Comparison of ENCODE assay signal across 8 mouse cellular contexts in genomic region chr5:88721003-88721475, GRCm38 (mm10). TPM values are rescaled to one million over a fixed set of nuclear protein-coding genes. Genes with fewer than 3 reads are reported as not detected.
DNase-seq lines count a peak whose midpoint lies in the region; ATAC-seq and TF ChIP-seq lines count a peak whose summit lies in the region.

No protein-coding gene starts in this region.

- H3K27ac ChIP-seq in heart, embryonic 12.5 days (ENCODE audit: poor library complexity, severe bottlenecking), result peak overlapping the region; percentile 91
- H3K27ac ChIP-seq in forebrain, embryonic 13.5 days, result peak overlapping the region; percentile 95
- peak overlapping the region; percentile 91 for H3K27ac ChIP-seq in liver, embryonic 14.5 days

- H3K4me3 ChIP-seq in heart, embryonic 12.5 days, result peak overlapping the region; percentile 94
- H3K4me3 ChIP-seq in E14TG2a.4 (replicated peaks; ENCODE audit: low read length), result peak overlapping the region; percentile 99
- peak overlapping the region; percentile 99 for H3K4me3 ChIP-seq in forebrain, embryonic 13.5 days
- peak overlapping the region; percentile 81 to 99 for H3K4me3 ChIP-seq in liver, embryonic 14.5 days (ENCODE audit: insufficient read depth in 1 of 2, low read depth in 2 of 2, low read length in 2 of 2)

- no peak for DNase-seq in heart, adult 18-20 months
- DNase-seq in liver, embryonic 14.5 days (ENCODE audit: low read depth in 3 of 3, low spot score in 3 of 3), result no peak
- no peak for DNase-seq in Muller cell, postnatal 12 days (ENCODE audit: inconsistent ontology term)
- DNase-seq in layer of hippocampus, adult 18-20 months (ENCODE audit: low spot score in 2 of 2), result no peak
- DNase-seq in layer of hippocampus, adult 9-10 months (ENCODE audit: low spot score), result no peak

- TF ChIP-seq EP300 in liver, embryonic 14.5 days (IDR thresholded peaks at IDR 0.05; ENCODE audit: low read depth), result no peak

- no peak for TF ChIP-seq CTCF in E14TG2a.4 (conservative IDR thresholded peaks at IDR 0.05; ENCODE audit: low read length)
- no peak for TF ChIP-seq CTCF in liver, embryonic 14.5 days (IDR thresholded peaks at IDR 0.05; ENCODE audit: low read depth)

- no peaks in the 10 kb centered on the region for H3K27me3 ChIP-seq in heart, embryonic 12.5 days (replicated peaks)
- peaks cover 11% of the 10 kb centered on the region for H3K27me3 ChIP-seq in E14TG2a.4 (ENCODE audit: insufficient read depth, low read length)
- H3K27me3 ChIP-seq in forebrain, embryonic 13.5 days, result no peaks in the 10 kb centered on the region
- no peaks in the 10 kb centered on the region for H3K27me3 ChIP-seq in liver, embryonic 14.5 days (ENCODE audit: control insufficient read depth, insufficient read depth, low read length)

- H3K9ac ChIP-seq in heart, embryonic 12.5 days, result peak overlapping the region; percentile 99
- H3K9ac ChIP-seq in forebrain, embryonic 13.5 days, result peak overlapping the region; percentile 98
- peak overlapping the region; percentile 99 for H3K9ac ChIP-seq in liver, embryonic 14.5 days (replicated peaks)

- WGBS in heart, embryonic 12.5 days, result 0% methylated on average over 38 of the region's 38 CpGs
- 0% methylated on average over 20 of the region's 38 CpGs for WGBS in forebrain, embryonic 13.5 days
- under 1% methylated on average over 38 of the region's 38 CpGs for WGBS in liver, embryonic 14.5 days (ENCODE audit: insufficient replicate concordance)

- H3K4me1 ChIP-seq in heart, embryonic 12.5 days (replicated peaks), result peaks cover 37% of the 10 kb centered on the region
- peaks cover 21% of the 10 kb centered on the region for H3K4me1 ChIP-seq in E14TG2a.4 (replicated peaks; ENCODE audit: low read depth, low read length)
- peaks cover 30% of the 10 kb centered on the region for H3K4me1 ChIP-seq in forebrain, embryonic 13.5 days
- peaks cover 35 to 36% of the 10 kb centered on the region in 2 experiments for H3K4me1 ChIP-seq in liver, embryonic 14.5 days (replicated peaks; ENCODE audit: control insufficient read depth in 2 of 2, insufficient read depth in 2 of 2, low read length in 1 of 2)

- peak; percentile 40 for ATAC-seq in heart, embryonic 12.5 days (ENCODE audit: insufficient number of reproducible peaks, low FRiP score)
- ATAC-seq in forebrain, embryonic 13.5 days, result peak; percentile 82
- ATAC-seq in liver, embryonic 14.5 days (ENCODE audit: insufficient read depth), result peak; percentile 38

- H3K36me3 ChIP-seq in heart, embryonic 12.5 days, result 0 out of 2 replicates have a peak, but pooled peaks cover 4% of the 10 kb centered on the region
- peaks cover 15% of the 10 kb centered on the region for H3K36me3 ChIP-seq in E14TG2a.4 (ENCODE audit: insufficient read depth, low read length)
- H3K36me3 ChIP-seq in forebrain, embryonic 13.5 days (ENCODE audit: poor library complexity, severe bottlenecking), result no peaks in the 10 kb centered on the region
- H3K36me3 ChIP-seq in liver, embryonic 14.5 days (replicated peaks; ENCODE audit: control insufficient read depth, insufficient read depth, low read depth), result peaks cover 2% of the 10 kb centered on the region; the same call in 1 of the 2 replicates

- peak overlapping the region; percentile 92 for H3K4me2 ChIP-seq in heart, embryonic 12.5 days
- H3K4me2 ChIP-seq in forebrain, embryonic 13.5 days, result peak overlapping the region; percentile 97
- H3K4me2 ChIP-seq in liver, embryonic 14.5 days (ENCODE audit: low read depth), result peak overlapping the region; percentile 77

- no peaks in the 10 kb centered on the region for H3K9me3 ChIP-seq in heart, embryonic 12.5 days (replicated peaks)
- no peaks in the 10 kb centered on the region for H3K9me3 ChIP-seq in E14TG2a.4 (ENCODE audit: low read length)
- no peaks in the 10 kb centered on the region for H3K9me3 ChIP-seq in forebrain, embryonic 13.5 days (replicated peaks)
- H3K9me3 ChIP-seq in liver, embryonic 14.5 days (ENCODE audit: control insufficient read depth, low read length), result no peaks in the 10 kb centered on the region

RNA-seq across cellular contexts. Expression of gene Mob1b, which starts 0.4 kb away (rescaled TPM):
- polyA plus RNA-seq in heart, embryonic 12.5 days (2016; fragmentation: Nextera tagmentation; extraction: Ambion mirVana), result 32.6 and 36.7 TPM in 2 replicates
- total RNA-seq in heart, adult 18-20 months (2021), result 10 to 100 TPM; 19.1 to 20.5 TPM
- 14.4 and 14.7 TPM in 2 replicates for polyA plus RNA-seq in forebrain, embryonic 13.5 days (2015; fragmentation: Nextera tagmentation; extraction: Ambion mirVana)
- polyA plus RNA-seq in liver, embryonic 14.5 days (2012; rRNA removed), result 4.6 and 6.6 TPM in 2 replicates
- polyA plus RNA-seq in liver, embryonic 14.5 days (2014; fragmentation: Nextera tagmentation; extraction: Ambion mirVana), result 9.4 and 9.6 TPM in 2 replicates
- 10 to 100 TPM; 25.4 to 26.8 TPM for total RNA-seq in layer of hippocampus, adult 18-20 months (2021)

RNA-seq across cellular contexts. Expression of gene Dck, which starts 43.8 kb away (rescaled TPM):
- polyA plus RNA-seq in heart, embryonic 12.5 days (2016; fragmentation: Nextera tagmentation; extraction: Ambion mirVana), result 48.3 and 49.1 TPM in 2 replicates
- 1 to 10 TPM; 2.3 to 2.4 TPM for total RNA-seq in heart, adult 18-20 months (2021)
- polyA plus RNA-seq in forebrain, embryonic 13.5 days (2015; fragmentation: Nextera tagmentation; extraction: Ambion mirVana), result 123 and 125 TPM in 2 replicates
- polyA plus RNA-seq in liver, embryonic 14.5 days (2012; rRNA removed), result 29.9 and 38.0 TPM in 2 replicates
- 99.8 and 113 TPM in 2 replicates for polyA plus RNA-seq in liver, embryonic 14.5 days (2014; fragmentation: Nextera tagmentation; extraction: Ambion mirVana)
- 10 to 100 TPM; 12.1 to 12.5 TPM for total RNA-seq in layer of hippocampus, adult 18-20 months (2021)

RNA-seq across cellular contexts. Expression of gene Grsf1, which starts 45.1 kb away (rescaled TPM):
- polyA plus RNA-seq in heart, embryonic 12.5 days (2016; fragmentation: Nextera tagmentation; extraction: Ambion mirVana), result 88.2 and 90.1 TPM in 2 replicates
- total RNA-seq in heart, adult 18-20 months (2021), result 100 to 1,000 TPM; 208 to 215 TPM
- polyA plus RNA-seq in forebrain, embryonic 13.5 days (2015; fragmentation: Nextera tagmentation; extraction: Ambion mirVana), result 82.7 and 84.7 TPM in 2 replicates
- 10.5 and 20.3 TPM in 2 replicates for polyA plus RNA-seq in liver, embryonic 14.5 days (2012; rRNA removed)
- 27.5 and 31.4 TPM in 2 replicates for polyA plus RNA-seq in liver, embryonic 14.5 days (2014; fragmentation: Nextera tagmentation; extraction: Ambion mirVana)
- 10 to 100 TPM; 91.8 to 99.3 TPM for total RNA-seq in layer of hippocampus, adult 18-20 months (2021)
